Mouse (Mus musculus) embryonic fibroblast, embryonic 13.5 days (primary cell): ENCODE data around the gene Ankar.

Experiments
- CTCF ChIP-seq: IDR thresholded peaks from 2 replicates; pipeline ENCODE4 v1.5.1; 2011; ENCODE audit warnings: mild to moderate bottlenecking, control low read depth, low read length, moderate library complexity, borderline replicate concordance; ENCODE audit not compliant: insufficient read depth
- POLR2A ChIP-seq: IDR thresholded peaks from 2 replicates; pipeline ENCODE4 v1.6.1; 2011; ENCODE audit warnings: low read depth, mild to moderate bottlenecking, control low read depth, low read length, moderate library complexity

GRCm38 (mm10) chr1:72711684-72712083 is 11.3 kb upstream of the Ankar start:
- TF ChIP-seq POLR2A (0 out of 2 replicates have a peak, but pooled peaks have one; percentile 19), CTCF (no peak)
